Mouse (Mus musculus): ENCODE results near the gene Tmem11.
"Not testable (repeated sequence)": the region's sequence is repeated elsewhere in the genome, so short reads cannot be mapped to it uniquely, and the experiment has no call there.

Gene Tmem11

GRCm38 (mm10) chr11:60886986-60887385 is 7.9 kb upstream of the Tmem11 start:
- DNase-seq (ENCODE audit: low read depth): not testable (repeated sequence)

- no peak for DNase-seq (ENCODE audit: low read depth)
These were observed 3.3 kb upstream of the Tmem11 start for GRCm38 (mm10) chr11:60882386-60882785.

GRCm38 (mm10) chr11:60880559-60880958 is 1.5 kb upstream of the Tmem11 start:
- no peak for DNase-seq (ENCODE audit: low read depth)

GRCm38 (mm10) chr11:60879423-60879822 is 351 bp upstream of the Tmem11 start:
- DNase-seq (ENCODE audit: low read depth): peak; percentile 90

GRCm38 (mm10) chr11:60878056-60878612 is 938 bp downstream of the Tmem11 start:
- peak; percentile 71 for DNase-seq (ENCODE audit: low read depth)

- DNase-seq (ENCODE audit: low read depth): peak; percentile 58
These were observed 6.0 kb downstream of the Tmem11 start for GRCm38 (mm10) chr11:60873101-60873500.

GRCm38 (mm10) chr11:60871409-60871808 is 7.7 kb downstream of the Tmem11 start:
- DNase-seq (ENCODE audit: low read depth): no peak

GRCm38 (mm10) chr11:60869471-60869870 is 9.6 kb downstream of the Tmem11 start:
- DNase-seq (ENCODE audit: low read depth): not testable (repeated sequence)

- no peak for DNase-seq (ENCODE audit: low read depth)
These were observed 11.2 kb downstream of the Tmem11 start for GRCm38 (mm10) chr11:60867904-60868303.

GRCm38 (mm10) chr11:60867456-60867855 is 11.6 kb downstream of the Tmem11 start:
- DNase-seq (ENCODE audit: low read depth): no peak

- no peak for DNase-seq (ENCODE audit: low read depth)
These were observed 13.1 kb downstream of the Tmem11 start for GRCm38 (mm10) chr11:60866021-60866420.

- no peak for DNase-seq (ENCODE audit: low read depth)
These were observed 14.2 kb downstream of the Tmem11 start for GRCm38 (mm10) chr11:60864916-60865315.

GRCm38 (mm10) chr11:60864166-60864565 is 14.9 kb downstream of the Tmem11 start:
- DNase-seq (ENCODE audit: low read depth): no peak

GRCm38 (mm10) chr11:60863196-60863595 is 15.9 kb downstream of the Tmem11 start:
- no peak for DNase-seq (ENCODE audit: low read depth)

- DNase-seq (ENCODE audit: low read depth): no peak
These were observed 17.1 kb downstream of the Tmem11 start for GRCm38 (mm10) chr11:60861993-60862392.

- DNase-seq (ENCODE audit: low read depth): no peak
These were observed 22.5 kb downstream of the Tmem11 start for GRCm38 (mm10) chr11:60856587-60856986.

- DNase-seq (ENCODE audit: low read depth): no peak
These were observed 33.7 kb downstream of the Tmem11 start for GRCm38 (mm10) chr11:60845415-60845814.

GRCm38 (mm10) chr11:60843412-60843811 is 35.7 kb downstream of the Tmem11 start:
- DNase-seq (ENCODE audit: low read depth): no peak

- no peak for DNase-seq (ENCODE audit: low read depth)
These were observed 37.4 kb downstream of the Tmem11 start for GRCm38 (mm10) chr11:60841467-60842200.

- DNase-seq (ENCODE audit: low read depth): no peak
These were observed 41.2 kb downstream of the Tmem11 start for GRCm38 (mm10) chr11:60837644-60838406.

GRCm38 (mm10) chr11:60836897-60837296 is 42.2 kb downstream of the Tmem11 start:
- no peak for DNase-seq (ENCODE audit: low read depth)

GRCm38 (mm10) chr11:60830433-60831052 is 48.5 kb downstream of the Tmem11 start, which contains the start of gene Dhrs7b:
Gene Dhrs7b, plus strand, starts transcription at chr11:60830631.
- peak; percentile 99 for DNase-seq (ENCODE audit: low read depth)

Measured in induced T-regulatory cell, adult 2 months (primary cell).